Mouse (Mus musculus): ENCODE measurements at regions not wholly inside any gene's neighbourhood (a gene's known extent, or its start where the extent isn't known, plus 50 kb on each side); places are given as distances from the start of the nearest gene placed in this dataset.

DNA sequence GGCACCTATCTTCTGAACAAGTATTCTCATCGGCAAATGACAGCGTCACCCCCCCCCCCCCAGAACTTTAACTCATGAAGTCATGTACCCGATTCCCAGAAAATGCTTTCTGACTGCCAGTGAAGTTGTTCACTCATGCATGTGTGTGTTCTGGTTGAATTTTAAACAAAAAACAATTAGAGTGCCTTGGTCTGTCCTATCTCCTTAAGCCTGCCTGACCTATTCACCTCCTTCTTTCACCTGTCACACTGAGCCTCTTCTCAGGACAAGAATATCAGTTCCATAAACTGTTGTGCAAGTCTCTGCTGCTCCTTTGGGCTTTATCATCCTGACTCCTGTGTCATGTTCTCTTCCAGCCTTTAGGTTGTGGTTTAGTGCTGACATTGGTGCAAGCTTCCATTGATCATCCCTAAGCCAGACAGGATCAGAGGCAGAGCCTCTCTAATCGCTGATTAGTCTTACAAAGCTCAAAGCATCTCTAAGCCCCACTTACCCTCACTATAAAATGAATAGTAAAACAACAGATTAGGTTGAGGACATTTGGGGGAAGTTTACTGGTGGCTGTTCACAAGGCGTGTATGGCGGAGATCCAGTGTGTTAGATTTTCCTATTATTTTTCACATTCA lies 345.2 kb upstream of the Robo2 start:
- Histone ChIP-seq H3K27me3 (replicated peaks; ENCODE audit: control insufficient read depth, insufficient read depth, low read length) (no peaks in the 10 kb centered on the region), H3K4me1 (ENCODE audit: control insufficient read depth, insufficient read depth, low read depth, low read length) (no peaks in the 10 kb centered on the region), H3K36me3 (ENCODE audit: control insufficient read depth, insufficient read depth, low read length) (no peaks in the 10 kb centered on the region), H3K4me3 (ENCODE audit: low read length) (no peak overlapping the region), H3K9me3 (ENCODE audit: control insufficient read depth, low read length) (no peaks in the 10 kb centered on the region; the same call in 1 of the 2 replicates), H3K9ac (ENCODE audit: low read depth, low read length) (no peak overlapping the region), H3K4me2 (ENCODE audit: low read length) (no peak overlapping the region), H3K27ac (ENCODE audit: low read depth, low read length) (no peak overlapping the region)
- WGBS: 59% methylated on average over 6 of the region's 6 CpGs
- no peak for ATAC-seq

DNA sequence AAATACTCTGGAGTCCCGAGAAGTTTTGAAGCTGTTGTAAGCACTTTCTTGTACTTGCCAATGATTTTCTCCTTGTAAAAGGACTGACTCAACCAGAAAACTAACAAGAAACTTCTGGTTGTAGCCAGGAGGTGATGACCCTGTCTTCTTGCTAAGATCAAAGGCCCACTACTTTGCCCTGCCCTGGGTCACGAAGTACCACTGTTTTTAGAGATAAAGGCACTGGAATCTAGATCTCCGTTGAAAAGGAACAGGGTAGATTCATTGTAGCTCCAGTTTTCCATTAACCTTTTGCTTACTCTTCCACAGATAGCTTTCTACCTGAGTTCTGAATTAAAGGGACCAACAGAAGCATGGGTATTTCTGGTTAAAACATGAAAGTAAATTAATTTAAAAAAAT lies 339.3 kb upstream of the Robo2 start:
- Histone ChIP-seq H3K27me3 (replicated peaks; ENCODE audit: control insufficient read depth, insufficient read depth, low read length) (no peaks in the 10 kb centered on the region), H3K9me3 (ENCODE audit: control insufficient read depth, low read length) (no peaks in the 10 kb centered on the region; the same call in 1 of the 2 replicates), H3K4me1 (ENCODE audit: control insufficient read depth, insufficient read depth, low read depth, low read length) (no peaks in the 10 kb centered on the region), H3K9ac (ENCODE audit: low read depth, low read length) (no peak overlapping the region), H3K36me3 (ENCODE audit: control insufficient read depth, insufficient read depth, low read length) (no peaks in the 10 kb centered on the region), H3K27ac (ENCODE audit: low read depth, low read length) (no peak overlapping the region), H3K4me3 (ENCODE audit: low read length) (no peak overlapping the region), H3K4me2 (ENCODE audit: low read length) (no peak overlapping the region)
- ATAC-seq: no peak
- 21% methylated on average over 3 of the region's 3 CpGs for WGBS

DNA sequence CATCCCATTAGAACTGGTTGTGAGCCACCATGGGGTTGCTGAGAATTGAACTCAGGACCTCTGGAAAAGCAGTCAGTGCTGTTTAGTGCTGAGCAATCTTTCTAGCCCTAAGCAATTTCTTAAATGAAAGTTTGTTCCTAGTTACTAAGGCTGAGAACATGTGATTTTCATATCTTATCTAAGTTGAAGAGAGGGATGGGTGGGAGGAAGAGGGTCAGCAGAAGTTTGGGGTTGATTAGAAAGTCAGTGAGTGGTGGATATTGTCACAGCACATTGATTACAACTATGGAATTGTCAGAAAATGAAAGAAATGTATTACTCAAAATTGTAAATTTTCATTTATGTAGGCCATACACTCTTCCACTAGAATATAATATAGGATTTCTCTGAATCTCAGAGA lies 337.4 kb upstream of the Robo2 start:
- Histone ChIP-seq H3K36me3 (ENCODE audit: control insufficient read depth, insufficient read depth, low read length) (no peaks in the 10 kb centered on the region), H3K4me2 (ENCODE audit: low read length) (no peak overlapping the region), H3K27me3 (replicated peaks; ENCODE audit: control insufficient read depth, insufficient read depth, low read length) (no peaks in the 10 kb centered on the region), H3K27ac (ENCODE audit: low read depth, low read length) (no peak overlapping the region), H3K9me3 (ENCODE audit: control insufficient read depth, low read length) (no peaks in the 10 kb centered on the region; the same call in 1 of the 2 replicates), H3K4me1 (ENCODE audit: control insufficient read depth, insufficient read depth, low read depth, low read length) (no peaks in the 10 kb centered on the region), H3K9ac (ENCODE audit: low read depth, low read length) (no peak overlapping the region), H3K4me3 (ENCODE audit: low read length) (no peak overlapping the region)
- ATAC-seq: no peak

DNA sequence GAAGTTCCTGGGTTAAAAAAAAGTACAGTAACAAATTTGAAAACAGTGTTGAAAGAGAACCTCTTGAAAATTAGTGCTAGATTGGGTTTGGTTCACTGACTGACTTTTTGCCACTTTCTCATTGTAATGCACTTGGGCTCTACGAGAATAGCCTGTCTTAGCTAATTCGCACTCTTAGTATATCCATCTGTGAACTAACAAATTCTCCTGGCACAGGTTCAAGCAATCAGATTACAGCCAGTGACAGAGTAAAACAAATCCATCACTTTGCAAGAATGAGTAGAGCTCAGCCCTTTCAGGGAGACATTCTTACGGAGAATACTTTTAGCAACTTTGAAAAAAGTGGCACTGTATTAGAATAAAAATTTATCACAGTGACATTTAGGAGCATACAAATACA lies 331.9 kb upstream of the Robo2 start:
- 53% methylated on average over 3 of the region's 3 CpGs for WGBS
- Histone ChIP-seq H3K4me3 (ENCODE audit: low read length) (no peak overlapping the region), H3K9me3 (ENCODE audit: control insufficient read depth, low read length) (no peaks in the 10 kb centered on the region), H3K36me3 (ENCODE audit: control insufficient read depth, insufficient read depth, low read length) (no peaks in the 10 kb centered on the region), H3K4me2 (ENCODE audit: low read length) (no peak overlapping the region), H3K9ac (ENCODE audit: low read depth, low read length) (no peak overlapping the region), H3K27me3 (replicated peaks; ENCODE audit: control insufficient read depth, insufficient read depth, low read length) (no peaks in the 10 kb centered on the region), H3K4me1 (ENCODE audit: control insufficient read depth, insufficient read depth, low read depth, low read length) (no peaks in the 10 kb centered on the region), H3K27ac (ENCODE audit: low read depth, low read length) (no peak overlapping the region)
- ATAC-seq: no peak

DNA sequence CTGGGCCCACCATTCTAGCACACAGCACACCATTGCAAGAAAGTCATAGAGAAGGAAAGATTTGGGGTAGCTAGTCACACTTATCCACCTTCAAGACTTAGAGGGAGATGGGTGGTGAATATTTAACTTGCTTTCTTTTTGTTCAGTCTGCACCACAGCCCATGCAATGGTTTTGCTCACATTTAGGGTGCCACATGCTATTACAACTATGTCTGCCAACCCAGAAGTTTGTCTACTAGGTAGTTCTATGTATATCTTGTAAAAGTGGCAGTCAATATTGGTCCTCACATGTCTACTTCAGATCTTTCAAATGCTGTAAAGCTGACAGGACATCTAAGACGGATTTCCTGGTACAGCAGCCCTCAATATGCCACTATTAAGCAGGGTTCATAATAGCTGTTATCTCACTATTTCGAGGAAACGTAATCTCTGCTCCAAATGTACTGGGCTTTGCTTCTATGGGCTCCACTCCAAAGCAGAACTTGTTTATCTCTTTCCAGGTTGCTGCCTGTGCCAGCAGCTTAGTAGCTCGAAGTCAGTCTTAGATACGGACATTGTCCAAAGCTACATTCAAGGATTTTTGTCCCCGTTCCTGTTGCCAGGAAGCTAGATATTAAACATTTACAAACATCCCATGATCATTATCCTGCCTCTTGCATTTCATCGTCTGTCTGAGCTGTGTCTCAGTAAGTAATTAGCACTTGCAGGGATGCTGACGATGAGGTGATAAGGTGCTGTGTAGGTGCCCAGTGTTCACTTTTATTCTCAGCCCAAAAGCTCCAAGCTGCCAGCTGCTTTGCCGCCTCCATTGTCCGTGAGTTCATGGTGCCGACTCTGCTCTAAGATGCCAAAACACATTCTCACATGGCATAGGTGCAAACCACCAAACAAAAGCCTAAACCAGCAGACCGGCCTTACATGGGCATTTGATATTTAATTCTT lies 327.8 kb upstream of the Robo2 start:
- H3K4me1 ChIP-seq (ENCODE audit: control insufficient read depth, insufficient read depth, low read depth, low read length): no peaks in the 10 kb centered on the region
- H3K27me3 ChIP-seq (replicated peaks; ENCODE audit: control insufficient read depth, insufficient read depth, low read length): no peaks in the 10 kb centered on the region
- no peaks in the 10 kb centered on the region for H3K9me3 ChIP-seq (ENCODE audit: control insufficient read depth, low read length)
- WGBS: 64% methylated on average over 12 of the region's 12 CpGs
- no peaks in the 10 kb centered on the region for H3K36me3 ChIP-seq (ENCODE audit: control insufficient read depth, insufficient read depth, low read length)
- H3K4me2 ChIP-seq (ENCODE audit: low read length): no peak overlapping the region
- H3K9ac ChIP-seq (ENCODE audit: low read depth, low read length): no peak overlapping the region
- H3K27ac ChIP-seq (ENCODE audit: low read depth, low read length): no peak overlapping the region
- H3K4me3 ChIP-seq (ENCODE audit: low read length): no peak overlapping the region
- 0 out of 2 replicates have a peak, but pooled peaks have one; percentile 11 for ATAC-seq

DNA sequence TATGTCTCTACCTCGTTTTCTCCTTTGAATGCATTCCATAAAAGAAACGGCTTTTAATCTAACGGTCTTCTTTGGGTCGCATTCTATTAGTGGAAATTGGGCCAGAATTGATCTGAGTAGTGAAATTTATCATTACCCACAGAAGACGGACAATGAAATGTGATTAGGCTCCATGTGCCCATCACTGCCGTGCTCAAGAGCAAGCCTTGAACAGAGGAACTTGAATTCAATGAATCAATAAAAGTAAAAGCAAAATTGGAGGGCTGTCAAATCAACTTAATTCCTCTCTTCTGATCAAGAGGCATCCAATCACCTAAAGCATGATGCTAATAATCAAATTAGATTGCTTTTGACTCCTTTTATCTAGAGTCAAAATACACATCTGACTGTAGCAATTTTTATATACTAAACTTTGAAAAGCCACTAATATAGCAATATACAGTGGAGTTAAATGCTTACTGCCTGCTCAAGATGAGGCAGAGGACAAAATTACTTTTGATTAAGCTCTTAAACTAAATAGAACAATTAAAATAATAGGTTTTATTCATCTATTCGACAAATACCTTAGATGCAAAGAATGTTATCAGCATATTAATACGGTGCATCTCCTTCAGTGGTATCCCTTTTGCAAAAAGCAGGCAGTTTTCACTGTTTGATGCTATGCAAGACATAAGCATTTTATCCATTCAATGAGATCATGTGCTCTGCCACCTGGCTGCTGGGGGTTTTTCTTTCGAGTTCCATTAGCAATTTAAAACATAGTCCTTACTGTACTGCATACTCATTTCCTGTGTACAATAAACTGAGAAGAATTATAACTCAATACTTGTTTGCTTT lies 321.5 kb upstream of the Robo2 start:
- Histone ChIP-seq H3K4me1 (ENCODE audit: control insufficient read depth, insufficient read depth, low read depth, low read length) (no peaks in the 10 kb centered on the region), H3K9me3 (ENCODE audit: control insufficient read depth, low read length) (no peaks in the 10 kb centered on the region), H3K9ac (ENCODE audit: low read depth, low read length) (no peak overlapping the region), H3K4me2 (ENCODE audit: low read length) (no peak overlapping the region), H3K27ac (ENCODE audit: low read depth, low read length) (no peak overlapping the region), H3K36me3 (ENCODE audit: control insufficient read depth, insufficient read depth, low read length) (no peaks in the 10 kb centered on the region), H3K4me3 (ENCODE audit: low read length) (no peak overlapping the region), H3K27me3 (replicated peaks; ENCODE audit: control insufficient read depth, insufficient read depth, low read length) (no peaks in the 10 kb centered on the region)
- WGBS: 82% methylated on average over 9 of the region's 9 CpGs
- no peak for ATAC-seq

DNA sequence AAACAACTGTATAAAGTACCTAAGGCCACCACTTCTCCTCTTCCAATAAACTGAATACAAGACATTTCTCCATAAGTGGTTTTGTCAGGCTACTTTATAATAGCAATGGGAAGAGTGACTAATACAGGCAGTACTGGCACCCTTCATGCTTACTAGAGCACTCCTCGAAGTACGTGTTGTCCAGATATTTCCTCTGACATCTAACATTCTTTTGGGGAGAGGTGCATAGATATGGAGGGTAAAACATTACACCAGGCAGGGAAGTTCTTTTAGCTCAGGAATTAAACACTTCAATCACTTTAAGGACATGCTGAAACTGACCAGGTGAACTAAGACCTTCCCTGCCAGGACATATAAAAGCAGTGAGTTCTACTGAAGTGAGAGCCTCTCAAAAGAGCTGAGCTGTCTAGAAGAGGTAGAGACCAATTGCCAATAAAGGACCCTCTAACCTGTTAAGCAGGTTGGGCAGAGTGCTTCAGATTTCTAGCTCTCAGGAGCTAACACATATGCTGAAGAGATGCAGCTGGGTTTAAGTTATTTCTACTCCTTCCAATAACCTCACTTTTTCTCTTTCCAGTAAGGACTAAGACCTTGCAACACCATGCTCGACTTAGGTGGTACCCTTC lies 318.7 kb upstream of the Robo2 start:
- 84% methylated on average over 3 of the region's 3 CpGs for WGBS
- no peaks in the 10 kb centered on the region for H3K9me3 ChIP-seq (ENCODE audit: control insufficient read depth, low read length)
- no peak overlapping the region for H3K9ac ChIP-seq (ENCODE audit: low read depth, low read length)
- no peaks in the 10 kb centered on the region for H3K4me1 ChIP-seq (ENCODE audit: control insufficient read depth, insufficient read depth, low read depth, low read length)
- ATAC-seq: no peak
- H3K4me3 ChIP-seq (ENCODE audit: low read length): no peak overlapping the region
- no peak overlapping the region for H3K27ac ChIP-seq (ENCODE audit: low read depth, low read length)
- H3K36me3 ChIP-seq (ENCODE audit: control insufficient read depth, insufficient read depth, low read length): no peaks in the 10 kb centered on the region
- no peak overlapping the region for H3K4me2 ChIP-seq (ENCODE audit: low read length)
- H3K27me3 ChIP-seq (replicated peaks; ENCODE audit: control insufficient read depth, insufficient read depth, low read length): no peaks in the 10 kb centered on the region

DNA sequence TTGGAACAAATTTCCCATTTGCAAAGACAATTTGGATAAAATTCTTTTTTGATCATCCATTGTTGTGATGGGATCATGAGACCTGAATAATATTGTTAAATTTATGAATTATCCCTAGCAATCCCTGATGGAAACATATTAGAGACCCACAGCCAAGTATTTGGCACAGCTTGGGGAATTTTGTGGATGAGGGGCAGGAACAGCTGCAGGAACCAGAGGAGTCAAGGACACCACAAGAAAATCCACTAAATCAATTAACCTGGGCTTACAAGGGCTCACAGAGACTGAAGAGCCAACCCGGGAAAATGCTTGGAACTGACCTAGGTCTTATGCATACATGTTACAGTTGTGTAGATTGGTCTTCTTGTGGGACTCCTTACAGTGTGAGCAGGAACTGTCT lies 311.6 kb upstream of the Robo2 start:
- Histone ChIP-seq H3K4me3 (ENCODE audit: low read length) (no peak overlapping the region), H3K36me3 (ENCODE audit: control insufficient read depth, insufficient read depth, low read length) (no peaks in the 10 kb centered on the region), H3K4me1 (ENCODE audit: control insufficient read depth, insufficient read depth, low read depth, low read length) (no peaks in the 10 kb centered on the region)

More for the DNA sequence above, 311.6 kb upstream of the Robo2 start:
- no peak overlapping the region for H3K4me2 ChIP-seq (ENCODE audit: low read length)
- no peak for ATAC-seq
- no peak overlapping the region for H3K27ac ChIP-seq (ENCODE audit: low read depth, low read length)
- no peaks in the 10 kb centered on the region for H3K27me3 ChIP-seq (replicated peaks; ENCODE audit: control insufficient read depth, insufficient read depth, low read length)
- H3K9ac ChIP-seq (ENCODE audit: low read depth, low read length): no peak overlapping the region
- no peaks in the 10 kb centered on the region for H3K9me3 ChIP-seq (ENCODE audit: control insufficient read depth, low read length)
- WGBS: 55% methylated on average over 1 of the region's 1 CpGs

All from hindbrain, embryonic 16.5 days (tissue).